Mouse (Mus musculus): ENCODE results near the gene Slc44a5.

The Slc44a5 gene

GRCm38 (mm10) chr3:154171881-154172592 is 198.8 kb downstream of the Slc44a5 start:
- no peak for DNase-seq (ENCODE audit: low spot score in 2 of 2)

- DNase-seq (ENCODE audit: low spot score in 2 of 2), result no peak
These were observed 199.3 kb downstream of the Slc44a5 start for GRCm38 (mm10) chr3:154172593-154172965.

GRCm38 (mm10) chr3:154173556-154173955 is 200.3 kb downstream of the Slc44a5 start:
- DNase-seq (ENCODE audit: low spot score in 2 of 2), result no peak

GRCm38 (mm10) chr3:154174031-154174430 is 200.8 kb downstream of the Slc44a5 start:
- no peak for DNase-seq (ENCODE audit: low spot score in 2 of 2)

- no peak for DNase-seq (ENCODE audit: low spot score in 2 of 2)
These were observed 201.5 kb downstream of the Slc44a5 start for GRCm38 (mm10) chr3:154174766-154175165.

GRCm38 (mm10) chr3:154177665-154178305 is 204.5 kb downstream of the Slc44a5 start:
- DNase-seq (ENCODE audit: low spot score in 2 of 2), result no peak

GRCm38 (mm10) chr3:154179423-154179920 is 206.2 kb downstream of the Slc44a5 start:
- no peak for DNase-seq (ENCODE audit: low spot score in 2 of 2)

GRCm38 (mm10) chr3:154182987-154183386 is 209.8 kb downstream of the Slc44a5 start:
- DNase-seq (ENCODE audit: low spot score in 2 of 2), result no peak

- no peak for DNase-seq (ENCODE audit: low spot score in 2 of 2)
These were observed 210.7 kb downstream of the Slc44a5 start for GRCm38 (mm10) chr3:154183957-154184356.

GRCm38 (mm10) chr3:154188668-154189067 is 215.4 kb downstream of the Slc44a5 start:
- DNase-seq (ENCODE audit: low spot score in 2 of 2), result no peak

GRCm38 (mm10) chr3:154192328-154193030 is 219.2 kb downstream of the Slc44a5 start:
- DNase-seq (ENCODE audit: low spot score in 2 of 2), result no peak

GRCm38 (mm10) chr3:154193189-154193840 is 220.1 kb downstream of the Slc44a5 start:
- DNase-seq (ENCODE audit: low spot score in 2 of 2), result no peak

GRCm38 (mm10) chr3:154200422-154200828 is 227.2 kb downstream of the Slc44a5 start:
- DNase-seq (ENCODE audit: low spot score in 2 of 2), result no peak

- no peak for DNase-seq (ENCODE audit: low spot score in 2 of 2)
These were observed 228.6 kb downstream of the Slc44a5 start for GRCm38 (mm10) chr3:154201796-154202195.

GRCm38 (mm10) chr3:154202383-154202782 is 229.1 kb downstream of the Slc44a5 start:
- DNase-seq (ENCODE audit: low spot score in 2 of 2), result no peak

- no peak for DNase-seq (ENCODE audit: low spot score in 2 of 2)
These were observed 235.2 kb downstream of the Slc44a5 start for GRCm38 (mm10) chr3:154208479-154208878.

GRCm38 (mm10) chr3:154209201-154209754 is 236.0 kb downstream of the Slc44a5 start:
- DNase-seq (ENCODE audit: low spot score in 2 of 2), result no peak

GRCm38 (mm10) chr3:154209776-154210430 is 236.7 kb downstream of the Slc44a5 start:
- DNase-seq (ENCODE audit: low spot score in 2 of 2), result no peak

- DNase-seq (ENCODE audit: low spot score in 2 of 2), result no peak
These were observed 237.3 kb downstream of the Slc44a5 start for GRCm38 (mm10) chr3:154210431-154211055.

GRCm38 (mm10) chr3:154212551-154212950 is 239.3 kb downstream of the Slc44a5 start:
- DNase-seq (ENCODE audit: low spot score in 2 of 2), result no peak

GRCm38 (mm10) chr3:154215309-154215708 is 242.1 kb downstream of the Slc44a5 start:
- DNase-seq (ENCODE audit: low spot score in 2 of 2), result no peak

Measured in spleen, postnatal 10 days (tissue).